Mouse (Mus musculus): ENCODE results near the gene Sema4f. TPM values are rescaled to one million over a fixed set of nuclear protein-coding genes. Genes with fewer than 3 reads are reported as not detected.
A peak's percentile ranks its signal among the peaks of the same experiment; 100 is the strongest.

The Sema4f gene
- under 1 TPM in 1 of 2 experiments, not detected in 1; 0.05 TPM for total RNA-seq (2021)
- long read RNA-seq, experiment 1, result 0 reads
- long read RNA-seq, experiment 2, result 0 reads

DNA sequence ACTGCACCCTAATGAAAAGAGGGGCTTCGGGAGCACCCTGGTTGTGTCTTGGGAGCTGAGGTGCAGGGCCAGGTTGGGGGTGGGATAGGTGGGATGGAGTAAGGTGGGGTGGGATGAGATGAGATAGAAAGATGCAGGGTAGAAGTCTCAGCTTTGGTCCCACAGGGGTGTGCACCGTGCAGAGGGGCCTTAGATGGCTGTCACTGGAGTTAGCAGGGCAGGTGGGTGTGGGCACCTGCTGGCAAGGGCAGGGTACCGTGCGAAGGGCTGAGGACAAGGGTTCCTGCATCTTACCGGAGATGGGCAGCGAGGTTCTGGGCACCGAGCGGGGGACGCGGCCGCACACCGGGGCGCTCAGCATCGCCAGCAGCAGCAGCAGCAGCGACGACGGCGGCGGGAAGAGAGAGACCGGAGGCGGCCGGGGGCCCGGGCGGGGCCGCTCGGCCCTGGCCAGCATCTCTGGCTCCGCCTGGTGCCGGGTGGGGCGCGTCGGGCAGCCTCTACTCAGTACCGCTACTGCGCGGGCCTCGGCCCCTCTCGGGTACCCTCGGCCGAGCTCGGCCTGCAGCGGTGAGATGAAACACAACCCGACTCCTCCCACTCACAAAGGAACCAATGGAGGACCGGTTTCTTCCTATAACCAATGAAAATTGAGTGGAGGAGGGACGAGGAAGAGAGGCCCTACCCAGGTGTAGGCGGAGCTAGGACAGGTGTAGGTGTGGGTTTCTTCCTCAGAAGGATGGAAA, at the start of gene Sema4f:
TSS of gene Sema4f (minus strand) at position 603 of the 746 bp plus-strand sequence.
- intact Hi-C loops (cut with DNase I), result no loop called here
- TF ChIP-seq CTCF (IDR thresholded peaks at IDR 0.05), result no peak
- peak; percentile 28 for DNase-seq
- Histone ChIP-seq H3K4me3 (peak within 1 kb of the TSS; percentile 60), H3K27ac (no peak within 1 kb of the TSS)

DNA sequence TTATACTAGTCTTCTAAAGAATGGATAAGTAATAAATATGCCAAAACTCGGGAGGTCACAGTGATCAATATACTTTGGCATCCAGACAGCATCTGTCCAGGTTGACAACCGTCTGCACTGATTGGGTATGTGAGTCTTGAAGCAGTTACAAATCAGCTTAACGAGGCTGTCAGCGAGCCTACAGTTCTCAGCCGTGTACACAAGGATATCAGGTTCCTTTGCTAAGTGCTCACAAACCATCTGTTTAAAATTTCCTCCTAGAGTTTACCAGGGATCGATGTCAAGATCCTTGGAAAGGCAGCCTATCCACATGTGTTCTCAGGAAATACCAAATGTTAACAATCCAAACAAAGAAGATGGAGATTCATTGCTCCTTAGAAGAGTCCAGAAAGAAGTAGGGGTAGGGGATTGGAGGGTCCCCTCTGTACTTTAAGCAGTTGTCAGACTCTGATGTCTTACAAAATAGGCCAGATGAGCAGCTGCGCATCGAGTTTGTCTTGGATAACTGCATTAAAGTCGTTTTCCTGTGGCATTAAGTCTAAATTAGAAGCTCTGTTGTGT, 47.9 kb upstream of the Sema4f start:
- Histone ChIP-seq H3K4me3 (no peak overlapping the region), H3K27ac (no peak overlapping the region)
- DNase-seq, result no peak
- intact Hi-C loops (cut with DNase I), result no loop called here
- TF ChIP-seq CTCF (IDR thresholded peaks at IDR 0.05), result no peak

DNA sequence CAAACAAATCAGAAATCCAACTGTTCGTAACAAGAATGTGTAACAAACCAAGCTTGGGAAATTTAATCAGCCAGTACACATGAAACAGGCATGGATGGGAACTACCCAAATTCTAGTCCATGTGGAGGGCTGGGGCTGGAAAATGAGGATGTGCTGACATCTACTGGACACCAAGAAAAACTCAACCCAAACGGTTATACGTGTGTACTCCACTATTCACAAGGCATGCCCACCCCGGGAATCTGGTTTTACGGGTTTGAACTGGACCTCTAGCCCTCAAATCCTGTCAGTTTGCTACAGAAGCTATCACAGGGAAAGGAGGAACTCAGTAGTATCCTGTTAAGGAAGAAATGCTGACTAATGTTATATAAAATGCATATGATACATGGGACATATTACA, 31.5 kb upstream of the Sema4f start:
- H3K27ac ChIP-seq, result no peak overlapping the region
- peak; percentile 82 for TF ChIP-seq CTCF (IDR thresholded peaks at IDR 0.05)
- H3K4me3 ChIP-seq, result no peak overlapping the region
- intact Hi-C loops (cut with DNase I), result loop anchor here (2.0 kb wide), 2 partner anchors 52 to 256 kb away; no protein-coding TSS in a partner anchor
- peak; percentile 33 for DNase-seq

DNA sequence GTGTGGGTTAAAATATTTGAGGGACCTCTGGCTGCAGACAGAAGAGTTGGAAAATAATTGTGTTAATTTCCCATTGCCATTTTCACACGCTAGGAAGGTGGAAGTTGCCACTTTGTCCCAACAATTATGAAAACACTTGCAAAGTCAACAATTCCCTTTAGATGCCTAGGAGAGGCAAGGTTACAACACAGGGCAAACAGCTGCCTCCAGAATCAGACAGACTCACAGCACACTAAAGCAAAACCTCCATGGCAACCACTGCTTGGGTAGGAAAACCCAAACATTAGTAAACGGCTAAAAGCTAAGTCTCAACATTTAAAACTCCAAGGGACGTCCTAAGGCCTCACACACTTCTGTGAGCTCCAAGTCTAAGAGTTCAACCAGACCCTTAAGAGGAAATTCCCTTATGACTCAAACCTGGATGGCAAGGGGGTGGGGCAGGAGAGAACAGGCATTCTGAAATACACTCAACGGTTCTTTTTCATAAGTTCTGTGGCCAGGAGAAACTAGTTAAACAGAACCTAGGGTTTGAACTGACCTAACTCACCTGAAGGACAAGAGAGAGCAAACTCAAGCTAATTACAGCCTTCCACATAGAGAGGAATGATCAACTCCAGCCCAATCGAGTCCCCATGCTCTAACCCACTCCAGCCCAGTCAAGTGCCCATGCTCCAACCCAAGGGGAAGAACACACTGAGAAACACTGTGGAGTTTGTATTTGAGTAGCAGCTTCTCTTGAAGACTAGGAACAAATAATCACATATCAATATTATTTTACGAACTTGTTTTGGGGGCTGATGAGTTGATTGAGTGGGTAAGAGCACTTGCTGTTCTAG, 29.9 kb upstream of the Sema4f start:
- intact Hi-C loops (cut with DNase I), result loop anchor here (2.0 kb wide), 2 partner anchors 51 to 255 kb away; no protein-coding TSS in a partner anchor
- no peak for TF ChIP-seq CTCF (IDR thresholded peaks at IDR 0.05)
- H3K4me3 ChIP-seq, result no peak overlapping the region
- DNase-seq, result no peak
- H3K27ac ChIP-seq, result no peak overlapping the region

DNA sequence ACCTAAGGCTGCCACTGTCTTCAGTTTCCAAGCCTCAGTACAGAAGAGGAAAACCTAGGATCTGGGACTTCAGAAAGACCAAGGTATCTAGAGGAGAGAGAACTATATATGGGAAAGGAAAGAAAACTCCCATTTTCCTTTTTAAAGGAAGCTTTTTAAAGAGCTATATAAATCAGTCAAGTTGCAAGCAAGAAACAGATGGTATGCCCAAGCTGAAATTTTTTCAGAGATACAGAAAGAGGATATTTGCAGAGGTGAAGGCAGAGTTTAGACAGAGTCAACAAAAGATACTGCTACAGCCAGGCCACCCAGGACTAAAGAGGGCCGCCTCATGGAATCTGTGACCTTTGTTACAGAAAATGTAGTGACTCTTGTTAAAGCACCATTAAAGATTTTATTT, 22.1 kb upstream of the Sema4f start:
- Histone ChIP-seq H3K27ac (no peak overlapping the region), H3K4me3 (no peak overlapping the region)
- intact Hi-C loops (cut with DNase I), result no loop called here
- no peak for DNase-seq
- TF ChIP-seq CTCF (IDR thresholded peaks at IDR 0.05), result no peak

GRCm38 (mm10) chr6:82956553-82957251, 17.1 kb upstream of the Sema4f start:
- DNase-seq, result no peak
- H3K27ac ChIP-seq, result no peak overlapping the region

DNA sequence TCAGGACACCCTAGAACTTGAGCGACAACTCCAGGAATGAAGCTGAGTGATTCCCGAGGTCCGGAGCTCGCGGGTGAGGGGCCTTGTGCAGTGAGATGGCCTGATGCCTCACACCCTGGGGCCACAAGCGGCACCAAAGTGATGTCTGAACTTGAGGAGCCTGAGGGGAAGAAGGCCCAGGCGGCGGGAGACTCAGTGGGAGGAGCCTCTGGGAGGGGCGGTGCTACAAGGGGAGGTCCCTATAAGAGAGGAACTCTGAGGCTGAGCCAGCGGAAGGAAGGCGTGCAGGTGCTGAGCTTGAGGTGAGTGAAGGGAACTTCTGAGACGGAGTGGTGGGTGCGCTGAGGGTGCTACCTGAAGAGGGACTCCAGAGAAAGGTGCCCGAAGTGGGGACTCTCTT, 7.1 kb upstream of the Sema4f start, which contains the start of gene M1ap:
TSS of gene M1ap (plus strand) at position 252 of the 400 bp plus-strand sequence.
- TF ChIP-seq CTCF (IDR thresholded peaks at IDR 0.05), result no peak
- intact Hi-C loops (cut with DNase I), result no loop called here
- Histone ChIP-seq H3K4me3 (no peak within 1 kb of the TSS), H3K27ac (no peak within 1 kb of the TSS)
- DNase-seq, result no peak

More at GRCm38 (mm10) chr6:82956553-82957251, 17.1 kb upstream of the Sema4f start:
- intact Hi-C loops (cut with DNase I), result no loop called here
- no peak for TF ChIP-seq CTCF (IDR thresholded peaks at IDR 0.05)
- no peak overlapping the region for H3K4me3 ChIP-seq

- DNase-seq, result no peak
- no peak overlapping the region for H3K27ac ChIP-seq
- intact Hi-C loops (cut with DNase I), result no loop called here
- no peak overlapping the region for H3K4me3 ChIP-seq
- TF ChIP-seq CTCF (IDR thresholded peaks at IDR 0.05), result peak; percentile 46
These were observed 6.2 kb upstream of the Sema4f start for GRCm38 (mm10) chr6:82945750-82946149.

- no peak for DNase-seq
- intact Hi-C loops (cut with DNase I), result no loop called here
- TF ChIP-seq CTCF (IDR thresholded peaks at IDR 0.05), result no peak
- Histone ChIP-seq H3K4me3 (no peak overlapping the region), H3K27ac (no peak overlapping the region)
These were observed 1.2 kb upstream of the Sema4f start for GRCm38 (mm10) chr6:82940765-82941164.

DNA sequence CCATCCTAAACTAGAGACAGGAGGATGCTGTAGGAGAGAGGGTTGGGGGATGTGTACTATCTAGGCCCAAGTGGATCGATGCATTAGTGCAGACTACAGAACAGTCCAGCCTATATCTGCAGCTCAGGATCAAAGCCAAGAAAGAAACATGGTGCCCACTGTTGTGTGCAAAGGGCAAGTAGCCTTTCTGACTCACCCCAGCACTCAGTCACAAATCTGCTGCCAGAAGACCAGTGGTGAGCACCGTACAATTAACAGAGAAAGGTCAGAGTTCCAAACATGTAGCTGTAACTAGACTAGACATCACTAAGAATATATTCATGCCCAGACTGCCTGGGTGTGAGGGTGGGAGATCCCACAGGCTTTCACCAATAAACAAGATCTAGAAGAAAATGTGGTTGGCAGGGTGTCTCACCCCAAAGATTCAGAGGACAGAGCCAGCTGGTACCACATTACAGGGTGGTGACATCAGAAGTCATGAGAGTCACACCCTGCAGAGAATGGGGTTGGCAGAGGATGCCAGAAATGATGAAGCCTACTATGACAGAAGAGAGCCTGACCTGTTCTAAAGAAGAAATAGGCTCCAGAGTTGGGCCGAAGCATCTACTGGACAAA, 4.8 kb downstream of the Sema4f start:
- no peak for TF ChIP-seq CTCF (IDR thresholded peaks at IDR 0.05)
- Histone ChIP-seq H3K4me3 (no peak overlapping the region), H3K27ac (no peak overlapping the region)
- DNase-seq, result no peak
- intact Hi-C loops (cut with DNase I), result no loop called here

DNA sequence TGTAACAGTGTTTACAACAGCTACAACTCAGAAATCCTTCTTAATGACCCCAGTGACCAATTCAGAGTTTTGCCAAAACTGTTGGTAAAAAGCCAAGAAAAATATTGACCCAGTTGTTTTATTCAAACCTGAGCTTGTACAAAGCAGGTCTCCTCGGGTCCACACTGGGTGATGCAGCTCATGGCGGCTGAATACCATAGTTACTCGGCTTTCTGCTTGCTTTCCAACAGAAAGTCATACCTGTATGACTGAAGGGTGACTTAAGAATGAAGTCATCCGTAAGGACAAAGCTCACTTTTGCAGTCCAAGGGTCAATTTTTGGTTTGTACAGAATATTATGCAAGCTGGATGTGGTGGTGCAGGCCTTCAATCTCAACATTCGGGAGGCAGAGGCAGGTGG, 12.0 kb downstream of the Sema4f start:
- intact Hi-C loops (cut with DNase I), result no loop called here
- Histone ChIP-seq H3K4me3 (no peak overlapping the region), H3K27ac (no peak overlapping the region)
- no peak for DNase-seq
- no peak for TF ChIP-seq CTCF (IDR thresholded peaks at IDR 0.05)

DNA sequence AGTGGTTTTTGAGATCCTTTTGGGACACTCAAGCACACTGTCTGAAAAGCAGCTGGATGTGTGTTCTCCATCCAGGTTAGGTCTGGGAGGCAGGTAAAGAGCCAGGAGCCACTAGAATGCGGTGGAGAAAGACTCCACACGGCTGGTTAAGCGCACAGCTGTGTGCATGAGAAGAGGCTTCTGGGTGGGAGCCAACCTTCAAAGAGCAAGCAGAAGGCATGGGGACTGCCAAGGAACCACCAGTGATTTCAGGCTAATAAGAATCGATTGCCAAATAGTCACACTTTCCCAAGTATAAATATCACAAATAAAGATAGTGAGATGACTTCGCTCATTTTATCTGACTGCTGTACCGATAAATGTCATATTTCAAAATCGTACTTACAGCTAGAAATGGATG, 13.0 kb downstream of the Sema4f start:
- TF ChIP-seq CTCF (IDR thresholded peaks at IDR 0.05), result no peak
- DNase-seq, result no peak
- no peak overlapping the region for H3K27ac ChIP-seq
- H3K4me3 ChIP-seq, result no peak overlapping the region
- intact Hi-C loops (cut with DNase I), result no loop called here
